Mouse (Mus musculus): ENCODE data around the gene Ndufc1. TPM values are rescaled to one million over a fixed set of nuclear protein-coding genes. Genes with fewer than 3 reads are reported as not detected.

The Ndufc1 gene
- polyA plus RNA-seq, 1 experiment = 41.0 TPM

DNA sequence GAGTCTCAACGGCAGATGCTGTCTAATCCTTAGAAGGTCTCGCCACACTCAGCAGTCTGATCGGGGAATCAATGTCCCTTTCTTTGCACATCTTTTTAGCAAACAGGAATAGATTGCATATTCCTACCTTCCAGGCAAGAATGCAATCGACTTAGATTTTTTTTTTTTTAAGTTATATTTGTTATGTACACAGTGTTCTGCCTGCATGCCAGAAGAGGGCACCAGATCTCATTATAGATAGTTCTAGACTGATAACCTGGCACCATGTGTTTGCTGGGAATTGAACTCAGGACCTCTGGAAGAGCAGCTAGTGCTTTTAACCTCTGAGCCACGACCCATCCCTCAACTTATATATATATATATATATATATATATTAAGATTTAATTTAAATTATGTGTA lies 35.2 kb downstream of the Ndufc1 start:
- Histone ChIP-seq H3K4me3 (replicated peaks) (no peak overlapping the region), H3K4me1 (peaks cover 38% of the 10 kb centered on the region), H3K9me3 (no peaks in the 10 kb centered on the region), H3K36me3 (replicated peaks; ENCODE audit: low read length) (no peaks in the 10 kb centered on the region), H3K27me3 (replicated peaks) (no peaks in the 10 kb centered on the region)
- TF ChIP-seq FLI1 (IDR thresholded peaks at IDR 0.05; ENCODE audit: low read length) (no peak), GATA1 (IDR thresholded peaks at IDR 0.05; ENCODE audit: borderline replicate concordance, low read length) (no peak)

DNA sequence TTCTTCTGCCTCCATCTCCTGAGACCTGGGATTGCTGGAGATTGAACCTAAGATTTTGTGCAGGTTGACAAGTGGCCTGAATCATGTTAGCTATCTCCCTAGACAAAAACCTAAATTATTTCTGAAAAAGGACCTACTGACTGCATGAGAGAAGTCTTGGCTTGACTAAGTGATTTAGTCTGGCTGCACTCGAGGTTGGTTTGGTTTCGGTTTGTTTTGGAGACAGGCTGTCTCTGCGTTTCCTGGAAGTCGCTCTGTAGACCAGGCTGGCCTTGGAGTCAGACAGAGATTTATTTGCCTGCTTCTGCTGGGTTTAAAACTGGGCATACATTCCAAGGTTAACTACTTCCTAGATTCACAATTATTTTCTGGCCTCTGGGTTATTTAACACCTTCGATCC lies 35.9 kb downstream of the Ndufc1 start:
- Histone ChIP-seq H3K4me1 (peaks cover 31% of the 10 kb centered on the region), H3K9me3 (no peaks in the 10 kb centered on the region), H3K36me3 (replicated peaks; ENCODE audit: low read length) (no peaks in the 10 kb centered on the region), H3K4me3 (replicated peaks) (peak overlapping the region; percentile 85), H3K27me3 (replicated peaks) (peaks cover 6% of the 10 kb centered on the region)
- TF ChIP-seq FLI1 (IDR thresholded peaks at IDR 0.05; ENCODE audit: low read length) (no peak), GATA1 (IDR thresholded peaks at IDR 0.05; ENCODE audit: borderline replicate concordance, low read length) (no peak)

DNA sequence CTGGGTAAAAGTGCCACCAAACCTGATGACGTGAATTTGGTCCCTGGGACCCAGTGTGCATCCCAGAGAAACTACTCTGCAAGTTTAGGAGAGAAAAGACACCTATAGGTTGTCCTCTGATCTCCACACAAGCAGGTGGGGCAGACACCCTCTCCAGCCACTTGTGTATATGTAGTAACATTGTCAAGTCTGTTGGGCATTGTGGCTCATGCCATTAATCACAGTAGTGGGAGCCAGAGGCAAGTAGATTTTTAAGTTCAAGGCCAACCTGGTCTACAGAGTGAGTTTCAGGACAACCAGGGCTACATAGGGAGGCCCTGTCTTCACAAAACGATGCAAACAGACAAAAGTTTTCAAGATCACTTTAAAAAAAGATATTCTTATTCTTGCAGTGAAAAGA lies 37.0 kb downstream of the Ndufc1 start:
- no peaks in the 10 kb centered on the region; the same call in 1 of the 2 replicates for H3K9me3 ChIP-seq
- H3K4me3 ChIP-seq (replicated peaks) = no peak overlapping the region
- H3K36me3 ChIP-seq (replicated peaks; ENCODE audit: low read length) = no peaks in the 10 kb centered on the region
- H3K27me3 ChIP-seq (replicated peaks) = peaks cover 9% of the 10 kb centered on the region
- TF ChIP-seq GATA1 (IDR thresholded peaks at IDR 0.05; ENCODE audit: borderline replicate concordance, low read length) (no peak), FLI1 (IDR thresholded peaks at IDR 0.05; ENCODE audit: low read length) (no peak)
- H3K4me1 ChIP-seq = peaks cover 30% of the 10 kb centered on the region

DNA sequence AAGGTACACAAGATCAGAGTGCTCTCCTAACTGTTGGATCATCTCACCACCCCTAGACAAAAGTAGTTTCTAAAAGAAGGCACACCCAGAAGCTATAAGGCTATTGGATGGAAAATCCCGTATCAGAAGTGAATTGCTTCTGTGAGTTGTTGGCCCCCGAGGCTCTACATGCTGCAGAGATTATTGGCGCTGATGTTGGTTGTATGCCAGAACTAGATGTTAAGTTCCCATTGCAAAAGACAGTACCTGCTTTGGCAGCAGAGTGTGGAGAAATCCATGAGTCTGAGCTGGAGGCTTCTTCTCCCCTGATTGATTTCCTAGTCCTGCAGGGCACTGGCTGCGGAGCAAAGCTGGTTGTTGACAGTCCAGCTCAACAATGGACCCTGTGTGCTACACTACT lies 40.8 kb downstream of the Ndufc1 start:
- Histone ChIP-seq H3K4me3 (replicated peaks) (no peak overlapping the region), H3K27me3 (replicated peaks) (peaks cover 16% of the 10 kb centered on the region), H3K4me1 (peaks cover 40% of the 10 kb centered on the region), H3K36me3 (replicated peaks; ENCODE audit: low read length) (no peaks in the 10 kb centered on the region), H3K9me3 (peaks cover 8% of the 10 kb centered on the region)
- no peak for TF ChIP-seq GATA1 (IDR thresholded peaks at IDR 0.05; ENCODE audit: borderline replicate concordance, low read length)
- TF ChIP-seq FLI1 (IDR thresholded peaks at IDR 0.05; ENCODE audit: low read length) = no peak

DNA sequence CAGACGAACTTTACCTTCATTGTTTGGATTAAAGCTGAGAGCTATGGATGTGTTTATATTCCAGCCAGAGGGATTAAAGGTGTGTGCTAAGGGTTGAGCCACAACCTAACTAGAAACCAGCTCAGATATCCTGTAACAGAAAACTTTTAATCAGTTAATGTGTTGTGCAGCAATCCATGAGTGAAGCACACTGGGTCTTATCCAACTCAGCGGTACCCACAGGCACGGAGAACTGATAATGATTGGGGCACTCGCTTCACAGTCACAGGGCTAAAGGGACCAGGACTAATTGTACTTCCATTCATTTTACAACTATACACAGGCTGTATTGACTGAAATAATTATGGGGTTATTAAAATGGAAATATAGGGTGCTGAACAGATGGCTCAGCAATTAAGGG lies 41.9 kb downstream of the Ndufc1 start:
- H3K27me3 ChIP-seq (replicated peaks) = peaks cover 16% of the 10 kb centered on the region
- no peak overlapping the region for H3K4me3 ChIP-seq (replicated peaks)
- TF ChIP-seq GATA1 (IDR thresholded peaks at IDR 0.05; ENCODE audit: borderline replicate concordance, low read length) (no peak), FLI1 (IDR thresholded peaks at IDR 0.05; ENCODE audit: low read length) (no peak)
- peaks cover 8% of the 10 kb centered on the region for H3K9me3 ChIP-seq
- no peaks in the 10 kb centered on the region for H3K36me3 ChIP-seq (replicated peaks; ENCODE audit: low read length)
- H3K4me1 ChIP-seq = peaks cover 40% of the 10 kb centered on the region

GRCm38 (mm10) chr3:51365517-51365882 lies 43.3 kb downstream of the Ndufc1 start:
- H3K9me3 ChIP-seq = peaks cover 12% of the 10 kb centered on the region
- H3K4me1 ChIP-seq = peaks cover 48% of the 10 kb centered on the region
- peaks cover 16% of the 10 kb centered on the region for H3K27me3 ChIP-seq (replicated peaks)
- H3K4me3 ChIP-seq (replicated peaks) = peak overlapping the region; percentile 91
- TF ChIP-seq FLI1 (IDR thresholded peaks at IDR 0.05; ENCODE audit: low read length) (no peak), GATA1 (IDR thresholded peaks at IDR 0.05; ENCODE audit: borderline replicate concordance, low read length) (no peak)
- H3K36me3 ChIP-seq (replicated peaks; ENCODE audit: low read length) = no peaks in the 10 kb centered on the region

DNA sequence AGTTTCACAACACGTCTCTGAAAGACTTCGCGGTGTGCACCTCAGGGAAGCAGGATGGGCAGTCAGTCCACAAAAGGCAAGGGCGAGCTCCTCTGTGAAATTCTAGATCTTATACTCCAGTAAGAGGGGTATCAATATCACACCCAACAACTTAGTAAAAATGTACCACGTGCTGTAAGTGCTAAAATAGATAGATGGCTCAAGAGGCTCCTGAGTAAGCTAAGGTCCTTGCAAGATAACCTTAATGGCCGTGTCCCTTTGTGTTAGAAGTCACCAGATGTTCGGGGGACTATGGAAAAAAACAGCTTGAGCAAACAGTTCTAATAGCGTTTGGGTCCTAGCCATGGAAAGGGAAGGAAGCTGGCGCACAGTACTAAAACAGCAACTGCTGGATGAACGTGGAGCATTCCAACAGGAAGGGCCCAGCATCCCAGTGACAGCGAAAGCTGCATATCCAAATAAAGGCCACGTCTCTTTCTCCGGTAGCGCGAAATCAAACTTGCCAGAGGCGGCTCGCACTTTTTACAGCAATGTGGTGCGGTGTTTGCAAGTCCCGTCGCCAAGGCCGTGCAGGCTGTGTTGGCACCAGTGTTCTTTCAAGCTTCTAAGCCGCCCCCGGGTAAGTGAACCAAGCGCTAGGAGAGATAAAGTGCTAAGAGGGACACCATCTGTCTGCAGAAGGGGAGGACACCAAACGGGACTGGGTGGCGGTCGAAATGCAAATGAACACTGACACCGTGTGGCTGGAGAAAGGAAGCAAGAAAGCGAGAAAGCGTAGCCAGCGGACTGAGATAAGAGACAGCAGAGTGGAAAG lies 43.9 kb downstream of the Ndufc1 start:
- Histone ChIP-seq H3K9me3 (peaks cover 12% of the 10 kb centered on the region), H3K4me3 (replicated peaks) (peak overlapping the region; percentile 91), H3K36me3 (replicated peaks; ENCODE audit: low read length) (no peaks in the 10 kb centered on the region), H3K27me3 (replicated peaks) (peaks cover 16% of the 10 kb centered on the region), H3K4me1 (peaks cover 46% of the 10 kb centered on the region)
- TF ChIP-seq GATA1 (IDR thresholded peaks at IDR 0.05; ENCODE audit: borderline replicate concordance, low read length) = peak; percentile 33; the same call in 1 of the 3 replicates
- TF ChIP-seq FLI1 (IDR thresholded peaks at IDR 0.05; ENCODE audit: low read length) = no peak

- Histone ChIP-seq H3K9me3 (peaks cover 5% of the 10 kb centered on the region; the same call in 1 of the 2 replicates), H3K36me3 (replicated peaks; ENCODE audit: low read length) (no peaks in the 10 kb centered on the region), H3K4me3 (replicated peaks) (no peak overlapping the region), H3K27me3 (replicated peaks) (peaks cover 2% of the 10 kb centered on the region), H3K4me1 (peaks cover 74% of the 10 kb centered on the region)
- TF ChIP-seq FLI1 (IDR thresholded peaks at IDR 0.05; ENCODE audit: low read length) (no peak), GATA1 (IDR thresholded peaks at IDR 0.05; ENCODE audit: borderline replicate concordance, low read length) (no peak)
Observed at GRCm38 (mm10) chr3:51361066-51361465, 47.7 kb downstream of the Ndufc1 start.

GRCm38 (mm10) chr3:51359558-51360307 lies 49.1 kb downstream of the Ndufc1 start:
- H3K9me3 ChIP-seq = peaks cover 4% of the 10 kb centered on the region; the same call in 1 of the 2 replicates
- H3K4me3 ChIP-seq (replicated peaks) = peak overlapping the region; percentile 96
- H3K4me1 ChIP-seq = peaks cover 63% of the 10 kb centered on the region
- TF ChIP-seq GATA1 (IDR thresholded peaks at IDR 0.05; ENCODE audit: borderline replicate concordance, low read length) (no peak), FLI1 (IDR thresholded peaks at IDR 0.05; ENCODE audit: low read length) (no peak)
- H3K36me3 ChIP-seq (replicated peaks; ENCODE audit: low read length) = no peaks in the 10 kb centered on the region
- peaks cover 2% of the 10 kb centered on the region for H3K27me3 ChIP-seq (replicated peaks)

All from megakaryocyte, embryonic 14.5 days (primary cell).